Mouse (Mus musculus) embryo, embryonic 10.5 days (tissue): ENCODE results near the gene Kmt5b.

Experiments used
- DNase-seq: peaks from one replicate; pipeline ENCODE4 v3.0.0-alpha.2; 2015; ENCODE audit warnings: low spot score

Gene Kmt5b

GRCm38 (mm10) chr19:3768697-3769383 is 1.6 kb downstream of the Kmt5b start:
- DNase-seq, result peak; percentile 93

GRCm38 (mm10) chr19:3769533-3769932 is 2.3 kb downstream of the Kmt5b start:
- no peak for DNase-seq

GRCm38 (mm10) chr19:3774159-3774558 is 6.9 kb downstream of the Kmt5b start:
- DNase-seq, result peak; percentile 21

- DNase-seq, result no peak
Measured at GRCm38 (mm10) chr19:3778713-3779112, 11.5 kb downstream of the Kmt5b start.

- no peak for DNase-seq
Measured at GRCm38 (mm10) chr19:3790077-3790476, 22.9 kb downstream of the Kmt5b start.

GRCm38 (mm10) chr19:3805526-3805925 is 38.3 kb downstream of the Kmt5b start:
- no peak for DNase-seq

GRCm38 (mm10) chr19:3810536-3811233 is 43.5 kb downstream of the Kmt5b start:
- DNase-seq, result no peak

GRCm38 (mm10) chr19:3814461-3814860 is 47.2 kb downstream of the Kmt5b start:
- DNase-seq, result no peak

- DNase-seq, result no peak
Measured at GRCm38 (mm10) chr19:3815824-3816223, 48.6 kb downstream of the Kmt5b start.

GRCm38 (mm10) chr19:3819080-3819479 is 51.9 kb downstream of the Kmt5b start:
- no peak for DNase-seq

- no peak for DNase-seq
Measured at GRCm38 (mm10) chr19:3819899-3820444, 52.8 kb downstream of the Kmt5b start.

- no peak for DNase-seq
Measured at GRCm38 (mm10) chr19:3825044-3825443, 57.8 kb downstream of the Kmt5b start.

GRCm38 (mm10) chr19:3829863-3830262 is 62.6 kb downstream of the Kmt5b start:
- no peak for DNase-seq

GRCm38 (mm10) chr19:3831716-3832115 is 64.5 kb downstream of the Kmt5b start:
- no peak for DNase-seq

- DNase-seq, result no peak
Measured at GRCm38 (mm10) chr19:3832851-3833353, 65.7 kb downstream of the Kmt5b start.

GRCm38 (mm10) chr19:3834301-3834700 is 67.1 kb downstream of the Kmt5b start:
- no peak for DNase-seq

- no peak for DNase-seq
Measured at GRCm38 (mm10) chr19:3836791-3837190, 69.6 kb downstream of the Kmt5b start.

GRCm38 (mm10) chr19:3838931-3839330 is 71.7 kb downstream of the Kmt5b start:
- no peak for DNase-seq

- DNase-seq, result no peak
Measured at GRCm38 (mm10) chr19:3839686-3840085, 72.5 kb downstream of the Kmt5b start.

GRCm38 (mm10) chr19:3840214-3840651 is 73.0 kb downstream of the Kmt5b start:
- no peak for DNase-seq

GRCm38 (mm10) chr19:3840685-3841084 is 73.5 kb downstream of the Kmt5b start:
- DNase-seq, result no peak

GRCm38 (mm10) chr19:3842359-3843148 is 75.3 kb downstream of the Kmt5b start:
- DNase-seq, result peak; percentile 27
